Mouse (Mus musculus) hindbrain, embryonic 15.5 days (tissue): ENCODE results near the gene Tm9sf3. TPM values are rescaled to one million over a fixed set of nuclear protein-coding genes. Genes with fewer than 3 reads are reported as not detected.
A peak's percentile ranks its signal among the peaks of the same experiment; 100 is the strongest.

ENCODE experiments used
- ATAC-seq: fragments of 200-750 bp; cut with Nextera tagmentation; 2 replicates; pipeline ENCODE4 v1.8.0; 2017; ENCODE audit warnings: low read depth, moderate number of reproducible peaks, moderate TSS enrichment; ENCODE audit not compliant: low FRiP score
- H3K27ac ChIP-seq: fragments of 300-500 bp; sonication (generic); replicated peaks from 2 replicates; pipeline ENCODE4 v1.5.1; 2015; ENCODE audit warnings: mild to moderate bottlenecking, inconsistent platforms
- H3K27me3 ChIP-seq: fragments of 300-500 bp; sonication (generic); 2 replicates; pipeline ENCODE4 v1.6.1; 2015; ENCODE audit warnings: control low read depth, inconsistent platforms
- H3K36me3 ChIP-seq: fragments of 300-500 bp; sonication (generic); 2 replicates; pipeline ENCODE4 v1.6.1; 2015; ENCODE audit warnings: control low read depth, inconsistent platforms
- H3K4me1 ChIP-seq: fragments of 300-500 bp; sonication (generic); replicated peaks from 2 replicates; pipeline ENCODE4 v1.6.1; 2015; ENCODE audit warnings: control low read depth, inconsistent platforms
- H3K4me2 ChIP-seq: fragments of 300-500 bp; sonication (generic); 2 replicates; pipeline ENCODE4 v1.6.1; 2015; ENCODE audit warnings: moderate library complexity, mild to moderate bottlenecking, inconsistent platforms
- H3K4me3 ChIP-seq: fragments of 300-500 bp; sonication (generic); 2 replicates; pipeline ENCODE4 v1.5.1; 2015; ENCODE audit warnings: mild to moderate bottlenecking, inconsistent platforms
- H3K9ac ChIP-seq: fragments of 300-500 bp; sonication (generic); 2 replicates; pipeline ENCODE4 v1.6.1; 2015; ENCODE audit warnings: inconsistent platforms
- H3K9me3 ChIP-seq: fragments of 300-500 bp; sonication (generic); 2 replicates; pipeline ENCODE4 v1.6.1; 2016; ENCODE audit warnings: control low read depth, inconsistent platforms
- WGBS: fragments of 180-500 bp; shearing (Covaris S2); methylation state at CpG from one replicate; pipeline ENCODE4 v1.1.7; 2015; 5-methylcytosine and 5-hydroxymethylcytosine counted together
- polyA plus RNA-seq: library from polyadenylated mRNA; unstranded; fragments of >200 nt; fragmentation: Nextera tagmentation; extraction: Ambion mirVana; gene quantifications from 2 replicates; pipeline ENCODE4 v1.2.1, GENCODE M21; 2015

Gene Tm9sf3
- polyA plus RNA-seq, 1 experiment from 2014 or later, result 90.0 TPM

DNA sequence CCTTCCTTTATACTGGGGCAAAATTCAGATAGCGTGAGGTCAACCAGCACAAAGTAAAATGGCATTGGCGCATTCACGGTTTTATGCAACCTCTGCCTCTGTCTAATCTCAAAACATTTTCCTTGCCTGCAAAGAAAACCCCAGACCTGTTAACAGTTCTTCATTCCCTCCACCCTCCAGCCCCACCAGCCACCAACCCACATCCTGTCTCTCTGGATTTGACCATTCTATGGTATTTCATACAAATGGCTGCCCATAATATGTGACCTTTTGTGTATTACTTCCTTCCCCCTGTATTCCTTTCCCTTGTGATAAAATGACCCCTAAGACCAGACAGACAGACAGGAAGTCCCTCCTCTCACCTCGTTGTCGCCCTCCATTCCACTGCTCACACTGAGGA is 18.9 kb upstream of the Tm9sf3 start:
- H3K4me3 ChIP-seq, result no peak overlapping the region
- peaks cover 7% of the 10 kb centered on the region; the same call in 1 of the 2 replicates for H3K4me1 ChIP-seq
- no peak overlapping the region for H3K9ac ChIP-seq
- no peak overlapping the region for H3K4me2 ChIP-seq
- no peak for ATAC-seq
- WGBS, result 86% methylated on average over 5 of the region's 5 CpGs
- H3K36me3 ChIP-seq, result no peaks in the 10 kb centered on the region
- H3K27ac ChIP-seq, result no peak overlapping the region
- no peaks in the 10 kb centered on the region for H3K27me3 ChIP-seq
- H3K9me3 ChIP-seq, result no peaks in the 10 kb centered on the region

DNA sequence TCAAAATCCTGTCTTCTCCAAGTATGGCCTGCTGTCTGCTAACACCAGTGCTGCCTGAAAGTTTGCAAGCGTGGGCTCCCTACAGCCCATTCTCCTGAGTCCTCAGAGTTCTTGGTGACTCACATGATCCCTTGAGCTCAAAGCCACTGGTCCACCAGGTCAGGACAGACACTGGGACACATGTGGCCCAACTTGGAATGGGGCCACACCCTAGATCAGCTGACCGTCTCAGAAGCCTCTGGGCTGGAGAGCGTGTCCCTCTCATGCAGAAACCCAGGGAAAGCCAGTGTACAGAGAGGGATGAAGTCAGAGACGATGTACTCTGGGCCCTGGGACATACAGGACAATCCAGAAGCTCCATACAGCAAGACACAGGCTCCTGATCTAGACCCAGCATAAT is 18.4 kb upstream of the Tm9sf3 start:
- no peak for ATAC-seq
- Histone ChIP-seq H3K4me1 (peaks cover 7% of the 10 kb centered on the region; the same call in 1 of the 2 replicates), H3K36me3 (no peaks in the 10 kb centered on the region), H3K27me3 (no peaks in the 10 kb centered on the region), H3K4me3 (no peak overlapping the region), H3K4me2 (no peak overlapping the region), H3K9me3 (no peaks in the 10 kb centered on the region), H3K27ac (no peak overlapping the region), H3K9ac (no peak overlapping the region)
- WGBS, result 82% methylated on average over 4 of the region's 4 CpGs

DNA sequence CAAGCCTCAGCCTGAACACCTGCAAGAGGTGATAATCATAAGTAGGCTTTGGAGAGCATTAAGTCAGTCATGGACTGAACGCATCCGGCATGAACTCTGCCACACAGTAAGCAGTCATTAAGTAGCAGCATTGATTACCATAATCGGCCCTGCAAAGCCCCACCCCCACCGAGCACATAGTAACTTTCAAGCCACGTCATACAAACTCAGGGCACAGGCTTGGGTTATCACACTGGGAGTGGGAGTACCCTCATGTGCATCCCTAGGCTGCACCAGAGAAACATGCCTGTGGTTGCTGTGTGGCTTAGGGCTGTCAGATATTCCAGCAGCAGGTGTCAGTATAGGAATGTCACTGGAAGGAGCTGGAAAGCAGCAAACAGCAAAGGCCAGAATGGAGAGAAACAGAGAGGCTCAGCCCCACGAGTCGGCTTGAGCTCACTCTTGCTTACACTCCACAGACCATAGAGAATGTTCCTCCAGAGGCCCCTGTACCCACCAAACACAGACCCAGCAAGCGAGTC is 16.0 kb upstream of the Tm9sf3 start:
- no peak overlapping the region for H3K27ac ChIP-seq
- 57% methylated on average over 8 of the region's 8 CpGs for WGBS
- peaks cover 7% of the 10 kb centered on the region; the same call in 1 of the 2 replicates for H3K4me1 ChIP-seq
- ATAC-seq, result no peak
- no peak overlapping the region for H3K9ac ChIP-seq
- H3K36me3 ChIP-seq, result no peaks in the 10 kb centered on the region
- no peaks in the 10 kb centered on the region for H3K27me3 ChIP-seq
- no peak overlapping the region for H3K4me2 ChIP-seq
- H3K9me3 ChIP-seq, result no peaks in the 10 kb centered on the region
- H3K4me3 ChIP-seq, result no peak overlapping the region

DNA sequence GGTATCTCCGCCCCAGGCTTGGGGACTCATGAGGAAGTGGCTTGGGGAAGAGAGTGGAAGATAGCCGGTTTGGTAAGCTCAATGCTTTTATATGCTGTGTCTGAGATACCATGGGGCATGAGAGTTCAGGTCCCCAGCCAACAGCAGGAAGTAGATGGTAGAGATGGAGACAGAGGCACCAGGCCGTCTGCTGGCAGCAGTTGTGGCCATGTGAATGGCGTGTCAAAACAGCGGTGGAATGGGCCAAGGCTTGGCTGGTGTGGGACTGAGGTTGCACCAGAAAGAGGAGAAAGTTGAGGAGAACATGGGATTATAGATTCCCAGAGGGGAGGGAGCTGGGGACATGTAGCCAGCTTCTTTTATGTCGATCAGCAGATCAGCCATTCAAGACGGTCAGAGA is 14.8 kb upstream of the Tm9sf3 start:
- H3K9ac ChIP-seq, result no peak overlapping the region
- H3K27ac ChIP-seq, result no peak overlapping the region
- 83% methylated on average over 7 of the region's 7 CpGs for WGBS
- H3K4me1 ChIP-seq, result 0 out of 2 replicates have a peak, but pooled peaks cover 2% of the 10 kb centered on the region
- no peak for ATAC-seq
- no peak overlapping the region for H3K4me3 ChIP-seq
- no peaks in the 10 kb centered on the region for H3K27me3 ChIP-seq
- H3K36me3 ChIP-seq, result no peaks in the 10 kb centered on the region
- H3K4me2 ChIP-seq, result no peak overlapping the region
- no peaks in the 10 kb centered on the region for H3K9me3 ChIP-seq

DNA sequence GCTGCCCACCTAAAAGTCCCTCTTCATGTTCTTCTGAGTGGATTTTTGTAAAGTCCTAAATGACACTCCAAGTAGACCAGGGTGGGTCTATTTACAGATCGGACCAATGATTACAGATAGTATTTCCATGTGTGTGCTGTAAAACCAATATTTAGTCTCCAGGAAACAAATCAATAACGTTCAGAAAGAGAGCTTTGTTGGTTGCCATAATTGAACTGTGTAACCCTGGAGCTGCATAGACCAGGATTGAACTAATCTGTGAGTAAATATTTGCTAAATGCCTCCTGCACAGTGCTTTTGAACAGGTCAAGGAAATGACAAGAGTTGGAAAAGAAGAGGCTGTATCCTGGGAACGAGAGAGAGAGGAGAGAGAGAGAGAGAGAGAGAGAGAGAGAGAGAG is 11.8 kb upstream of the Tm9sf3 start:
- Histone ChIP-seq H3K4me1 (no peaks in the 10 kb centered on the region), H3K27ac (no peak overlapping the region), H3K9ac (no peak overlapping the region), H3K27me3 (no peaks in the 10 kb centered on the region), H3K4me3 (no peak overlapping the region), H3K9me3 (no peaks in the 10 kb centered on the region), H3K4me2 (no peak overlapping the region), H3K36me3 (no peaks in the 10 kb centered on the region)
- no peak for ATAC-seq
- WGBS, result 58% methylated on average over 3 of the region's 3 CpGs

DNA sequence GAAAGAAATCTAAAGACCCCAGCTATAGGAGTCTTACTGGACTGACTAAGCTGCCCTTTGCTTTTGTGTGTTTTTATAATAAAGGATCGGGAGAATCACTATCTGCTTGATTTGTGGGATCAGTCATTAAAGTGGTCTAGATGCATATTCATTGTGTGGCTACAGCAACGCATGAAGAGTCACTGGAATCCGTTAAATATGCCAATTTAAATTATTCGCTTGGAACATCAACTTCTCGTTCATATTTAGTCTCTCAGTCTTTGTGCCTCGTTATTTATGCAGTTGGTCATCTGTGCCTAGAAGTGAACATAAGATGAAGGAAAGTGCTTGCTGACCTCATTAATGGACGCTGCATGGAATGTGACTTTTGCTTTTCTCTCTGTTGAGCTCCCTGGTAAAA is 7.1 kb upstream of the Tm9sf3 start:
- no peaks in the 10 kb centered on the region for H3K4me1 ChIP-seq
- no peak overlapping the region for H3K4me3 ChIP-seq
- H3K27me3 ChIP-seq, result no peaks in the 10 kb centered on the region
- WGBS, result 66% methylated on average over 7 of the region's 7 CpGs
- no peak overlapping the region for H3K4me2 ChIP-seq
- H3K9ac ChIP-seq, result no peak overlapping the region
- no peak overlapping the region for H3K27ac ChIP-seq
- no peak for ATAC-seq
- H3K9me3 ChIP-seq, result no peaks in the 10 kb centered on the region
- H3K36me3 ChIP-seq, result no peaks in the 10 kb centered on the region

DNA sequence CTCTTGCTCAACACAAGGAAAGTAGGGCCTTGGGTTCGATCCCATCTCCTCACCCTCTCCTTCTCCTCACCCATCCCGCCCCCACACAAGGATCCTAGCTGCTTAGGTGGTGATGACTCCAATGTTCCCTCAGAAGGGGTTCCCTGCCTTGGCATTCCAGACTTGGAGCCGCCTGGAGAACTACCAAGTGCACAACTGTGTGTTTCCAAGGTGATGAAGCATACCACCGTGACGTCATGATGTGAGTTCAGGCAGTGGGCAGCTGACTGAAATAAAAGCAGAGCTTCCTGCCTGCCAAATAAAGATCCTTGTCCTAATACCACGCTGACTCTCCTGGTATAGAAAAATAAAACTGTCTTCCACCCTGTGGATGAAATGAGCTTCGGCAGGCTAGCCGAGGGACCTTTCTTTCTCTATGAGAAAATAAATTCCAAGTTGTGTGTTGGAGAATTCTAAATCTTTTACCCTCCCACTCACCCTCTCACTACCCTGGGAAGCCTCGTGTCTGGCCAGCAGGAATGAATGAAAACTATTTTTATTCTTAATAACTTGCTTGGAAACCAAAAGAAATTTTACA is 6.4 kb upstream of the Tm9sf3 start:
- Histone ChIP-seq H3K4me2 (no peak overlapping the region), H3K4me3 (no peak overlapping the region), H3K4me1 (no peaks in the 10 kb centered on the region), H3K9me3 (no peaks in the 10 kb centered on the region), H3K9ac (no peak overlapping the region), H3K27me3 (no peaks in the 10 kb centered on the region), H3K27ac (no peak overlapping the region), H3K36me3 (no peaks in the 10 kb centered on the region)
- WGBS, result 59% methylated on average over 9 of the region's 9 CpGs
- ATAC-seq, result 0 out of 2 replicates have a peak, but pooled peaks have one; percentile 23

DNA sequence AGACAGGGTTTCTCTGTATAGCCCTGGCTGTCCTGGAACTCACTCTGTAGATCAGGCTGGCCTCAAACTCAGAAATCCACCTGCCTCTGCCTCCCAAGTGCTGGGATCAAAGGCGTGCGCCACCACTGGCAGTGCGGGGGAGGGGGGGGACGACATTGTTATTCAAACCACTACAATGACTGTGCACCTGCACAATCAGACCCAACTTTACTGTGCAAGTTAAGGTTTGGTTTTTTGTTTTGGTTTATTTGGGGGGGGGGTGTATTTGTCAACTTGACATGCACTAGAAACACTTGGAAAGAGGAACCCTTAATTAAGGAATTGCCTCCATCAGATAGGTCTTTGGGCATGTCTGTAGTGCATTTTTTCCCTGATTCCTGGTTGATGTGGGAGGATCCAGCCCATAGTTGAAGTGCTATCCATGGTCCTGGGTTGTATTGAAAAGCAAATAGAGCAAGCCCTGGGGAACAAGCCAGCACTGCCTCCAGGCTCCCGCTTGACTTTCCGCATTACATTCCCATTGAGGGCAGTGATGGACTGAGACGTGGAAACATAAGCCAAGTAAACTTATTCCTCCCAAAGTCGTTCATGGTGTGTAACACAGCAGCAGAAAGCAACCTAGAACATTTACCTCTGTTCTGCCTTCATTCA is 2.6 kb upstream of the Tm9sf3 start:
- Histone ChIP-seq H3K4me1 (peaks cover 21% of the 10 kb centered on the region), H3K27me3 (no peaks in the 10 kb centered on the region), H3K9me3 (no peaks in the 10 kb centered on the region), H3K9ac (no peak overlapping the region), H3K36me3 (no peaks in the 10 kb centered on the region), H3K4me2 (no peak overlapping the region), H3K27ac (no peak overlapping the region), H3K4me3 (no peak overlapping the region)
- no peak for ATAC-seq
- 59% methylated on average over 8 of the region's 8 CpGs for WGBS

DNA sequence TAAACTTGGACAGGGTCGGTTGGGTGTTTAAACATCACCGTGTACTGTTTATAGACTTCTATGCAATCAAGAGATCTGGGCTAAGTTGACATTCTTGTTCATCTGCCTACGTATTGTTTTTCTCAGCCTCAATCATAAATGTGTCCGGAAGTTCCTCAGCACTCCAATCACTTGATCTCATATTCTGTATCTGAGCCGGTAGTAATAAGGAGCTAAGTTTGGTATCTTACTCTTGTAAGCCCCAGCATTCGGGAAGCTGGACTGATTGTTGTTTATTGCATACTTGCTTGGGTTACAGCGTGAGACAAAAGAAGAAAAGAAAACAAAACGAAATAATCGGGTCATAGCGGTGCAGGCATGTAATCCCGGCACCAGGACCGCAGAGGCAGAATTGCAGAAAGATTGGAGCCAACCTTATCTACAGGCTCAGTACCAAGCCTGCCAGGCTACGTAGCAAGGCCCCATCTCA is 568 bp upstream of the Tm9sf3 start:
- Histone ChIP-seq H3K4me2 (peak overlapping the region; percentile 64), H3K4me1 (peaks cover 31% of the 10 kb centered on the region), H3K9ac (peak overlapping the region; percentile 98), H3K27ac (peak overlapping the region; percentile 99), H3K27me3 (no peaks in the 10 kb centered on the region), H3K4me3 (peak overlapping the region; percentile 94), H3K36me3 (no peaks in the 10 kb centered on the region), H3K9me3 (no peaks in the 10 kb centered on the region)
- WGBS, result 31% methylated on average over 13 of the region's 13 CpGs
- no peak for ATAC-seq

DNA sequence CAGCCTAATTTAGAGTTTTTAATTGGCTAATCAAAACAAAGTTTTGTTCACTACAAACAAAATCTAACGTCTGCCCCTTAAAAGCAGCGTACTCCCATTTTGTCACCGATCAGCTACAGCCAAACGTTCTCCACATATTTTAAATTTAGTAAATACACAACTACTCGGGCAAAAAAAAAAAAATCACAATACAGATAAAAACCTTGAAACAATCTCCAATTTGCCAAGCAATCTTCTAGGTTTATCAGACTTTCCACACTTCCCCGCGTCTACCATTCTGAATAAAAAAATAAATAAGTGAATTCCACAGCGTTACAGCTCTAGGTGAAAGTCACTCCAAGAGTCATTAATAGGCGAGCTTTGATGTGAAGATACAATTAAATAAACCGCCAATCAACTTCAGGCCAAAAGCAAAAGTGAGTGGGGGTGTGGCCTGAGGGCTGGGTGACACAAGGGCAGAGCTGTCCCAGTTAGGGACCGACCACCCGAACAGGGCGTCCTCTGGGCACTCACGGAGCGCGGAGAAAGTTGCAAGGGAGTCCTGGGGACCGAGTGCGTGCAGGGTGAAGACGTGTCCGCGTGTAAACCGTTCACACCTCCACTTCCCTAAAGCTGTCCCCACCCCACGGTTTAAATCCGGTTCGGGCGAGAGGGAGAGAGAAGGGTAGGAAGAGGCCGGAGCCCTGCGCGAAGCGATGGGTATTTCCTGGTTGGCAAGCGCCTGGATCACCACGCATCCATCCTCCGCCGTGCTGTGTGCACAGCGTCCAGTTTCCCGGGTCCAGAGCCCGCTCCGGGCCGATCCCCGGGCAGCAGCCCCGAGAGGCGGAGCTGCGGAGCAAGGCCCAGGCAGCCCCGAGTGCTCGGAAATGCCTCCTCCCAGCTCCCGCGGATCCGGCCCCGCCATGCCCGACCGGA is 826 bp downstream of the Tm9sf3 start:
- Histone ChIP-seq H3K4me3 (peak overlapping the region; percentile 94), H3K9ac (peak overlapping the region; percentile 98), H3K4me2 (peak overlapping the region; percentile 64), H3K27me3 (no peaks in the 10 kb centered on the region), H3K4me1 (peaks cover 31% of the 10 kb centered on the region), H3K27ac (peak overlapping the region; percentile 99), H3K36me3 (no peaks in the 10 kb centered on the region), H3K9me3 (no peaks in the 10 kb centered on the region)
- ATAC-seq, result peak; percentile 79
- 6% methylated on average over 51 of the region's 51 CpGs for whole genome bisulfite sequencing

DNA sequence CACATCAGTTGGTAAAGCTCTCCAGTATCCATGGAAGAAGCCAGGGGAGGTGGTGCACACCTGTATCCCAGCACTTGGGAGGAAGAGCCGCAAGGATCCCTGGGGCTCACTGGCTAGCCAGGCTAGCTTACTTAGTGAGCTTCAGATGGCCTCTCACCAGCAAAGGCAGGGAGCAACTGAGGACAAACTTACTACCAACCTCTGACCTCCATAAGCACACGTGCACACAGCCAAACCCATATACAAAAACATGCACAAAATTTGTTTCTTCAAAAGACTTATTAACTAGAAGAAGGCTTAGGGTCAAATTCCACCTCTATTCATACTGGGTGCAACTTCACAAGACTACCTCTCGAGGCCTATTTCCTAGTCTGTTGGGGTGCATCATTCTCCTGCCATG is 3.1 kb downstream of the Tm9sf3 start:
- Histone ChIP-seq H3K27ac (no peak overlapping the region), H3K4me3 (no peak overlapping the region), H3K4me2 (no peak overlapping the region), H3K27me3 (no peaks in the 10 kb centered on the region), H3K9ac (no peak overlapping the region), H3K36me3 (no peaks in the 10 kb centered on the region), H3K4me1 (peaks cover 31% of the 10 kb centered on the region), H3K9me3 (no peaks in the 10 kb centered on the region)
- WGBS, result 95% methylated on average over 3 of the region's 3 CpGs
- ATAC-seq, result no peak

DNA sequence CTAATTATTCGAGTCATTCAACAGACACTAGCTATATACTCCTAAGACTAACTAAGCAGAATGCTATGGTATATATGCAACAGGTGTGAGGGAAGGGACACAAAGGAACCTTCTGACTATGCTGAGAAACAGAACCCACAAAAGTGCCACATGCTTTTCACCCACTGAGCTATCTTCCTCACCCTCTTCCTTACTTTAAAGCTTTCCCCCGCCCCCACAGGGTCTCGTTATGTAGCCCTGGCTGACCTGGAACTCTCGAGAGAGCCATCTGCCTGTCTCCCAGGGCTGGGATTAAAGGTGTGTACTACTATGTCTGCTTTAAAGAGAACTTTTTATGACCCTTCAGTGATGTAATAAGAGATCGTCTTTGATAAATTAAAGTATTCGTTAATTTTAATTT is 4.5 kb downstream of the Tm9sf3 start:
- Histone ChIP-seq H3K9me3 (no peaks in the 10 kb centered on the region), H3K36me3 (no peaks in the 10 kb centered on the region), H3K4me1 (peaks cover 23% of the 10 kb centered on the region), H3K9ac (no peak overlapping the region), H3K27ac (no peak overlapping the region), H3K4me2 (no peak overlapping the region), H3K4me3 (no peak overlapping the region), H3K27me3 (no peaks in the 10 kb centered on the region)
- WGBS, result 82% methylated on average over 6 of the region's 6 CpGs
- ATAC-seq, result no peak
